Mouse (Mus musculus) heart, adult 2 months (tissue): ENCODE measurements around the gene Olfr1040. TPM values are rescaled to one million over a fixed set of nuclear protein-coding genes. Genes with fewer than 3 reads are reported as not detected.

ENCODE experiments used
- DNase-seq, 2 experiments: peaks; one replicate each; pipeline ENCODE4 v3.0.0; 2021
- H3K27ac ChIP-seq: fragments of 200-600 bp; 2 replicates; pipeline ENCODE4 v1.8.1; 2022
- H3K27me3 ChIP-seq: fragments of 200-500 bp; 2 replicates; pipeline ENCODE4 v1.6.1; 2012; ENCODE audit warnings: mild to moderate bottlenecking, low read length, inconsistent platforms, mixed read lengths; ENCODE audit not compliant: control insufficient read depth, insufficient read depth
- H3K36me3 ChIP-seq: fragments of 200-500 bp; 2 replicates; pipeline ENCODE4 v1.6.1; 2012; ENCODE audit warnings: low read length, inconsistent platforms; ENCODE audit not compliant: control insufficient read depth, insufficient read depth
- H3K4me1 ChIP-seq: fragments of 200-500 bp; 2 replicates; pipeline ENCODE4 v1.6.1; 2011; ENCODE audit warnings: low read length; ENCODE audit not compliant: control insufficient read depth, insufficient read depth
- H3K4me3 ChIP-seq: fragments of 200-600 bp; 2 replicates; pipeline ENCODE4 v1.8.1; 2022
- H3K79me2 ChIP-seq: fragments of 200-500 bp; replicated peaks from 2 replicates; pipeline ENCODE4 v1.6.1; 2012; ENCODE audit warnings: mild to moderate bottlenecking, inconsistent platforms, low read length, moderate library complexity, mixed read lengths; ENCODE audit not compliant: control insufficient read depth, insufficient read depth
- H3K9ac ChIP-seq: fragments of 200-500 bp; 2 replicates; pipeline ENCODE4 v1.6.1; 2012; ENCODE audit warnings: low read depth, mild to moderate bottlenecking, control low read depth, inconsistent platforms, low read length, mixed read lengths
- CTCF ChIP-seq: fragments of 200-600 bp; IDR thresholded peaks from 2 replicates; pipeline ENCODE4 v1.8.1; 2022; ENCODE audit warnings: antibody characterized with exemption, mild to moderate bottlenecking, moderate library complexity
- EP300 ChIP-seq: fragments of 200-500 bp; IDR thresholded peaks from 2 replicates; pipeline ENCODE4 v1.6.1; 2011; ENCODE audit warnings: low read depth, low read length, control low read depth; ENCODE audit not compliant: insufficient read depth
- POLR2A ChIP-seq: fragments of 200-500 bp; IDR thresholded peaks from 2 replicates; pipeline ENCODE4 v1.6.1; 2011; ENCODE audit warnings: mild to moderate bottlenecking, low read depth, low read length, control low read depth; ENCODE audit not compliant: insufficient read depth
- WGBS: fragments of 180-500 bp; shearing (Covaris S2); methylation state at CpG from one replicate; pipeline ENCODE4 v1.1.7; 2018; 5-methylcytosine and 5-hydroxymethylcytosine counted together
- intact Hi-C: fragments of 180-260 bp; cut with DNase I; formaldehyde crosslinking; loops from one replicate; pipeline ENCODE4 v1.15.1; 2025
- polyA plus RNA-seq: library from polyadenylated mRNA; depleted of rRNA; stranded (reverse); fragments of >200 nt; gene quantifications from 2 replicates; pipeline ENCODE4 v1.2.3, GENCODE M21; 2012; rRNA removed
- total RNA-seq, 2 experiments: library from RNA; stranded (reverse); gene quantifications; 2 replicates each; pipeline ENCODE4 v1.2.3; 2021

Olfr1040 gene
- total and polyA plus RNA-seq, 3 experiments: not detected

GRCm38 (mm10) chr2:86161738-86162137 is 15.2 kb upstream of the Olfr1040 start, which contains the start of gene Olfr1042:
Olfr1042 (minus strand) TSS chr2:86161838.
- no peak for TF ChIP-seq POLR2A
- no peak for TF ChIP-seq EP300
- TF ChIP-seq CTCF: no peak
- Histone ChIP-seq H3K4me1 (no peaks in the 10 kb centered on the region), H3K36me3 (no peaks in the 10 kb centered on the region), H3K9ac (no peak within 1 kb of the TSS), H3K4me3 (no peak within 1 kb of the TSS), H3K27me3 (no peaks in the 10 kb centered on the region), H3K79me2 (no peaks in the 10 kb centered on the region), H3K27ac (no peak within 1 kb of the TSS)
- DNase-seq: no peak
- WGBS: 78% methylated on average over 2 of the region's 2 CpGs
- intact Hi-C loops: no loop called here

- Histone ChIP-seq H3K27ac (no peak within 1 kb of the TSS), H3K36me3 (no peaks in the 10 kb centered on the region), H3K4me1 (no peaks in the 10 kb centered on the region), H3K9ac (no peak within 1 kb of the TSS), H3K4me3 (no peak within 1 kb of the TSS), H3K27me3 (no peaks in the 10 kb centered on the region), H3K79me2 (no peaks in the 10 kb centered on the region)
- DNase-seq: no peak
- WGBS: 97% methylated on average over 1 of the region's 1 CpGs
- intact Hi-C loops: no loop called here
- no peak for TF ChIP-seq CTCF
These were observed 10.7 kb downstream of the Olfr1040 start, which contains the start of gene Olfr1039 for GRCm38 (mm10) chr2:86135828-86136227. Olfr1039 (minus strand) TSS chr2:86135928.

Other genes starting within 250 kb of the Olfr1040 start
- gene Olfr1024, start 241.7 kb downstream of the Olfr1040 start, total RNA-seq: not detected
- gene Olfr1024, start 241.7 kb downstream of the Olfr1040 start, polyA plus RNA-seq: not detected in 2 replicates
- not detected for gene Olfr1025-ps1, start 231.5 kb downstream of the Olfr1040 start, total RNA-seq
- gene Olfr1025-ps1, start 231.5 kb downstream of the Olfr1040 start, polyA plus RNA-seq: not detected in 2 replicates
- not detected for gene Olfr1026, start 225.2 kb downstream of the Olfr1040 start, total RNA-seq
- not detected in 2 replicates for gene Olfr1026, start 225.2 kb downstream of the Olfr1040 start, polyA plus RNA-seq
- gene Olfr1028, start 196.3 kb downstream of the Olfr1040 start, total RNA-seq: not detected
- not detected in 2 replicates for gene Olfr1028, start 196.3 kb downstream of the Olfr1040 start, polyA plus RNA-seq
- gene Olfr1029, start 172.8 kb downstream of the Olfr1040 start, total RNA-seq: not detected
- 0.20 TPM in 2 replicates for gene Olfr1029, start 172.8 kb downstream of the Olfr1040 start, polyA plus RNA-seq
- gene Olfr1030, start 167.5 kb downstream of the Olfr1040 start, total RNA-seq: not detected
- not detected in 2 replicates for gene Olfr1030, start 167.5 kb downstream of the Olfr1040 start, polyA plus RNA-seq
- gene Olfr1031, start 156.4 kb downstream of the Olfr1040 start, total RNA-seq: not detected
- gene Olfr1031, start 156.4 kb downstream of the Olfr1040 start, polyA plus RNA-seq: not detected in 2 replicates
- gene Olfr1032, start 141.2 kb downstream of the Olfr1040 start, total RNA-seq: not detected
- gene Olfr1032, start 141.2 kb downstream of the Olfr1040 start, polyA plus RNA-seq: not detected in 2 replicates
- gene Olfr1033, start 126.1 kb downstream of the Olfr1040 start, total RNA-seq: 1 to 10 TPM; 4.7 to 7.0 TPM
- gene Olfr1033, start 126.1 kb downstream of the Olfr1040 start, polyA plus RNA-seq: 1.6 and 4.5 TPM in 2 replicates
- gene Olfr1034, start 100.9 kb downstream of the Olfr1040 start, total RNA-seq: under 1 TPM; 0.10 to 0.16 TPM
- gene Olfr1034, start 100.9 kb downstream of the Olfr1040 start, polyA plus RNA-seq: 0.20 and 0.73 TPM in 2 replicates
- not detected for gene Olfr1036, start 72.7 kb downstream of the Olfr1040 start, total RNA-seq
- gene Olfr1036, start 72.7 kb downstream of the Olfr1040 start, polyA plus RNA-seq: not detected in 2 replicates
- gene Olfr1037, start 59.3 kb downstream of the Olfr1040 start, total RNA-seq: not detected
- not detected in 2 replicates for gene Olfr1037, start 59.3 kb downstream of the Olfr1040 start, polyA plus RNA-seq
- not detected for gene Olfr1039, start 10.8 kb downstream of the Olfr1040 start, total RNA-seq
- gene Olfr1039, start 10.8 kb downstream of the Olfr1040 start, polyA plus RNA-seq: not detected in 2 replicates
- not detected for gene Olfr1042, start 15.1 kb upstream of the Olfr1040 start, total RNA-seq
- not detected in 2 replicates for gene Olfr1042, start 15.1 kb upstream of the Olfr1040 start, polyA plus RNA-seq
- gene Olfr1043, start 20.8 kb upstream of the Olfr1040 start, total RNA-seq: not detected
- gene Olfr1043, start 20.8 kb upstream of the Olfr1040 start, polyA plus RNA-seq: not detected in 2 replicates
- not detected for gene Olfr1044, start 31.1 kb upstream of the Olfr1040 start, total RNA-seq
- gene Olfr1044, start 31.1 kb upstream of the Olfr1040 start, polyA plus RNA-seq: not detected in 2 replicates
- gene Olfr52, start 39.0 kb upstream of the Olfr1040 start, total RNA-seq: not detected
- gene Olfr52, start 39.0 kb upstream of the Olfr1040 start, polyA plus RNA-seq: not detected in 2 replicates
- gene Olfr1045, start 56.3 kb upstream of the Olfr1040 start, total RNA-seq: not detected
- not detected in 2 replicates for gene Olfr1045, start 56.3 kb upstream of the Olfr1040 start, polyA plus RNA-seq
- gene Olfr1046, start 72.6 kb upstream of the Olfr1040 start, total RNA-seq: not detected
- not detected in 2 replicates for gene Olfr1046, start 72.6 kb upstream of the Olfr1040 start, polyA plus RNA-seq
- gene Olfr1047, start 84.7 kb upstream of the Olfr1040 start, total RNA-seq: not detected
- not detected in 2 replicates for gene Olfr1047, start 84.7 kb upstream of the Olfr1040 start, polyA plus RNA-seq
- not detected for gene Olfr1048, start 93.6 kb upstream of the Olfr1040 start, total RNA-seq
- not detected in 2 replicates for gene Olfr1048, start 93.6 kb upstream of the Olfr1040 start, polyA plus RNA-seq
- gene Olfr1049, start 111.6 kb upstream of the Olfr1040 start, total RNA-seq: not detected
- gene Olfr1049, start 111.6 kb upstream of the Olfr1040 start, polyA plus RNA-seq: not detected in 2 replicates
- gene Olfr1051, start 132.4 kb upstream of the Olfr1040 start, total RNA-seq: not detected
- gene Olfr1051, start 132.4 kb upstream of the Olfr1040 start, polyA plus RNA-seq: not detected in 2 replicates
- not detected for gene Olfr1052, start 145.7 kb upstream of the Olfr1040 start, total RNA-seq
- gene Olfr1052, start 145.7 kb upstream of the Olfr1040 start, polyA plus RNA-seq: not detected in 2 replicates
- not detected for gene Olfr1053, start 168.6 kb upstream of the Olfr1040 start, total RNA-seq
- not detected in 2 replicates for gene Olfr1053, start 168.6 kb upstream of the Olfr1040 start, polyA plus RNA-seq
- not detected for gene Olfr1054, start 188.7 kb upstream of the Olfr1040 start, total RNA-seq
- not detected in 2 replicates for gene Olfr1054, start 188.7 kb upstream of the Olfr1040 start, polyA plus RNA-seq
- not detected for gene Olfr1055, start 203.6 kb upstream of the Olfr1040 start, total RNA-seq
- gene Olfr1055, start 203.6 kb upstream of the Olfr1040 start, polyA plus RNA-seq: not detected in 2 replicates
- gene Olfr1056, start 215.7 kb upstream of the Olfr1040 start, total RNA-seq: not detected
- not detected in 2 replicates for gene Olfr1056, start 215.7 kb upstream of the Olfr1040 start, polyA plus RNA-seq
- gene Olfr1057, start 231.7 kb upstream of the Olfr1040 start, total RNA-seq: not detected
- gene Olfr1057, start 231.7 kb upstream of the Olfr1040 start, polyA plus RNA-seq: not detected in 2 replicates
- gene Olfr1058, start 241.8 kb upstream of the Olfr1040 start, total RNA-seq: not detected
- gene Olfr1058, start 241.8 kb upstream of the Olfr1040 start, polyA plus RNA-seq: not detected in 2 replicates